Mouse (Mus musculus) 416B (cell line): ENCODE data around the gene Espnl.
A peak's percentile ranks its signal among the peaks of the same experiment; 100 is the strongest.

ENCODE experiments used
- DNase-seq: peaks from one replicate; pipeline ENCODE4 v3.0.0; 2011; ENCODE audit warnings: low read depth

The Espnl gene

GRCm38 (mm10) chr1:91317656-91318055, 4.2 kb upstream of the Espnl start:
- DNase-seq: no peak

GRCm38 (mm10) chr1:91324646-91325045, 2.8 kb downstream of the Espnl start:
- no peak for DNase-seq

GRCm38 (mm10) chr1:91325488-91326042, 3.7 kb downstream of the Espnl start:
- peak; percentile 67 for DNase-seq

- no peak for DNase-seq
Measured at GRCm38 (mm10) chr1:91332102-91332501, 10.2 kb downstream of the Espnl start.

- no peak for DNase-seq
Measured at GRCm38 (mm10) chr1:91333582-91333981, 11.7 kb downstream of the Espnl start.

GRCm38 (mm10) chr1:91337355-91337754, 15.5 kb downstream of the Espnl start:
- no peak for DNase-seq

GRCm38 (mm10) chr1:91344001-91344400, 22.1 kb downstream of the Espnl start:
- DNase-seq: no peak

- no peak for DNase-seq
Measured at GRCm38 (mm10) chr1:91344921-91345685, 23.2 kb downstream of the Espnl start.

GRCm38 (mm10) chr1:91346892-91347291, 25.0 kb downstream of the Espnl start:
- peak; percentile 70 for DNase-seq

- DNase-seq: peak; percentile 33
Measured at GRCm38 (mm10) chr1:91350841-91351240, 29.0 kb downstream of the Espnl start, which contains the start of gene Klhl30. Gene Klhl30 (plus strand): TSS chr1:91351016.

GRCm38 (mm10) chr1:91351249-91351648, 29.4 kb downstream of the Espnl start:
- DNase-seq: no peak

GRCm38 (mm10) chr1:91352277-91352676, 30.4 kb downstream of the Espnl start:
- DNase-seq: peak; percentile 84

- no peak for DNase-seq
Measured at GRCm38 (mm10) chr1:91356105-91356504, 34.2 kb downstream of the Espnl start.

- DNase-seq: peak; percentile 25
Measured at GRCm38 (mm10) chr1:91362113-91362512, 40.2 kb downstream of the Espnl start.

- DNase-seq: no peak
Measured at GRCm38 (mm10) chr1:91364822-91365644, 43.2 kb downstream of the Espnl start.

- DNase-seq: no peak
Measured at GRCm38 (mm10) chr1:91365816-91366214, 43.9 kb downstream of the Espnl start.

GRCm38 (mm10) chr1:91366215-91367108, 44.6 kb downstream of the Espnl start, which contains the start of gene Erfe:
Gene Erfe (plus strand): TSS chr1:91366430.
- DNase-seq: no peak

- no peak for DNase-seq
Measured at GRCm38 (mm10) chr1:91367295-91367694, 45.4 kb downstream of the Espnl start.

- DNase-seq: no peak
Measured at GRCm38 (mm10) chr1:91369408-91369807, 47.5 kb downstream of the Espnl start.

GRCm38 (mm10) chr1:91370055-91370454, 48.2 kb downstream of the Espnl start:
- DNase-seq: no peak

GRCm38 (mm10) chr1:91373414-91373835, 51.5 kb downstream of the Espnl start:
- no peak for DNase-seq
